Mouse (Mus musculus) cerebellum, adult 11 months (tissue): ENCODE measurements around the gene Ankrd55.

Experiments used
- DNase-seq: peaks from one replicate; pipeline ENCODE4 v3.0.0; 2022

Gene Ankrd55

GRCm38 (mm10) chr13:112288225-112289178 is at the start of gene Ankrd55:
Gene Ankrd55 (plus strand): TSS chr13:112288451.
- peak; percentile 31 for DNase-seq

- DNase-seq = no peak
Observed at GRCm38 (mm10) chr13:112239239-112239638, 49.0 kb upstream of the Ankrd55 start.

- no peak for DNase-seq
Observed at GRCm38 (mm10) chr13:112241431-112241830, 46.8 kb upstream of the Ankrd55 start.

- DNase-seq = no peak
Observed at GRCm38 (mm10) chr13:112245131-112245530, 43.1 kb upstream of the Ankrd55 start.

GRCm38 (mm10) chr13:112251433-112251832 is 36.8 kb upstream of the Ankrd55 start:
- DNase-seq = no peak

GRCm38 (mm10) chr13:112252012-112252411 is 36.2 kb upstream of the Ankrd55 start:
- DNase-seq = no peak

GRCm38 (mm10) chr13:112252991-112253620 is 35.1 kb upstream of the Ankrd55 start:
- DNase-seq = no peak

- no peak for DNase-seq
Observed at GRCm38 (mm10) chr13:112254116-112254515, 34.1 kb upstream of the Ankrd55 start.

GRCm38 (mm10) chr13:112255862-112256261 is 32.4 kb upstream of the Ankrd55 start:
- DNase-seq = no peak

GRCm38 (mm10) chr13:112258478-112258877 is 29.8 kb upstream of the Ankrd55 start:
- DNase-seq = no peak

GRCm38 (mm10) chr13:112259398-112259797 is 28.9 kb upstream of the Ankrd55 start:
- peak; percentile 37 for DNase-seq

- DNase-seq = no peak
Observed at GRCm38 (mm10) chr13:112264666-112265065, 23.6 kb upstream of the Ankrd55 start.

- no peak for DNase-seq
Observed at GRCm38 (mm10) chr13:112271901-112272537, 16.2 kb upstream of the Ankrd55 start.

GRCm38 (mm10) chr13:112274636-112275035 is 13.6 kb upstream of the Ankrd55 start:
- DNase-seq = no peak

GRCm38 (mm10) chr13:112275951-112276350 is 12.3 kb upstream of the Ankrd55 start:
- no peak for DNase-seq

GRCm38 (mm10) chr13:112277544-112277943 is 10.7 kb upstream of the Ankrd55 start:
- DNase-seq = no peak

GRCm38 (mm10) chr13:112278251-112278650 is 10.0 kb upstream of the Ankrd55 start:
- no peak for DNase-seq

- DNase-seq = no peak
Observed at GRCm38 (mm10) chr13:112287135-112287534, 1.1 kb upstream of the Ankrd55 start.

GRCm38 (mm10) chr13:112287571-112288224 is 553 bp upstream of the Ankrd55 start:
- no peak for DNase-seq

- no peak for DNase-seq
Observed at GRCm38 (mm10) chr13:112289338-112289737, 1.1 kb downstream of the Ankrd55 start.

GRCm38 (mm10) chr13:112289981-112290380 is 1.7 kb downstream of the Ankrd55 start:
- DNase-seq = no peak

GRCm38 (mm10) chr13:112292489-112292888 is 4.2 kb downstream of the Ankrd55 start:
- DNase-seq = no peak

GRCm38 (mm10) chr13:112293092-112293491 is 4.8 kb downstream of the Ankrd55 start:
- no peak for DNase-seq
